Mouse (Mus musculus) liver, embryonic 14.5 days (tissue): ENCODE measurements at regions not wholly inside any gene's neighbourhood (a gene's known extent, or its start where the extent isn't known, plus 50 kb on each side); places are given as distances from the start of the nearest gene placed in this dataset.

ENCODE experiments used
- ATAC-seq: fragments of 200-750 bp; cut with Nextera tagmentation; 2 replicates; pipeline ENCODE4 v1.8.0; 2017; ENCODE audit warnings: moderate number of reproducible peaks, mild to moderate bottlenecking, moderate library complexity; ENCODE audit not compliant: insufficient read depth
- DNase-seq, 3 experiments: peaks; one replicate each; pipeline ENCODE4 v3.0.0-alpha.2; 2012 to 2013; ENCODE audit warnings: low read depth in 3 of 3, low spot score in 3 of 3
- H3K27ac ChIP-seq: fragments of 300-500 bp; sonication (generic); 2 replicates; pipeline ENCODE4 v1.5.1; 2014; ENCODE audit warnings: moderate library complexity, mild to moderate bottlenecking, control low read depth, inconsistent platforms
- H3K27me3 ChIP-seq: fragments of 300-500 bp; sonication (generic); 2 replicates; pipeline ENCODE4 v1.6.1; 2014; ENCODE audit warnings: mild to moderate bottlenecking, low read length, moderate library complexity; ENCODE audit not compliant: control insufficient read depth, insufficient read depth
- H3K36me3 ChIP-seq: fragments of 300-500 bp; sonication (generic); replicated peaks from 2 replicates; pipeline ENCODE4 v1.6.1; 2014; ENCODE audit warnings: low read depth; ENCODE audit not compliant: control insufficient read depth, insufficient read depth
- H3K4me1 ChIP-seq, 2 experiments: fragments of 200-500 bp in 1 of 2; fragments of 300-500 bp in 1 of 2; sonication (generic) in 1 of 2; replicated peaks; 2 replicates each; pipeline ENCODE4 v1.6.1; 2012 to 2014; ENCODE audit warnings: antibody characterized with exemption in 1 of 2, inconsistent platforms in 1 of 2, low read length in 1 of 2; ENCODE audit not compliant: control insufficient read depth in 2 of 2, insufficient read depth in 2 of 2
- H3K4me2 ChIP-seq: fragments of 300-500 bp; sonication (generic); 2 replicates; pipeline ENCODE4 v1.6.1; 2014; ENCODE audit warnings: low read depth, mild to moderate bottlenecking, control low read depth, moderate library complexity
- H3K4me3 ChIP-seq, 2 experiments: fragments of 200-500 bp in 1 of 2; fragments of 300-500 bp in 1 of 2; sonication (generic) in 1 of 2; 2 replicates each; pipeline ENCODE4 v1.5.1; 2012 to 2014; ENCODE audit warnings: low read depth in 2 of 2, low read length in 2 of 2, mild to moderate bottlenecking in 2 of 2, control low read depth in 1 of 2, inconsistent platforms in 1 of 2, moderate library complexity in 1 of 2; ENCODE audit not compliant: insufficient read depth in 1 of 2
- H3K9ac ChIP-seq: fragments of 300-500 bp; sonication (generic); replicated peaks from 2 replicates; pipeline ENCODE4 v1.6.1; 2014; ENCODE audit warnings: mild to moderate bottlenecking, control low read depth, moderate library complexity
- H3K9me3 ChIP-seq: fragments of 300-500 bp; sonication (generic); 2 replicates; pipeline ENCODE4 v1.6.1; 2016; ENCODE audit warnings: low read length, mixed read lengths; ENCODE audit not compliant: control insufficient read depth
- CTCF ChIP-seq: IDR thresholded peaks from 2 replicates; pipeline ENCODE4 v1.5.1; 2016; ENCODE audit warnings: antibody characterized with exemption, low read depth, control low read depth
- EP300 ChIP-seq: IDR thresholded peaks from 2 replicates; pipeline ENCODE4 v1.6.1; 2016; ENCODE audit warnings: antibody characterized with exemption, low read depth
- WGBS: fragments of 180-500 bp; shearing (Covaris S2); extraction: QIAGEN DNeasy Blood & Tissue Kit; methylation state at CpG from one replicate; pipeline ENCODE4 v1.1.7; 2014; ENCODE audit not compliant: insufficient replicate concordance; 5-methylcytosine and 5-hydroxymethylcytosine counted together

DNA sequence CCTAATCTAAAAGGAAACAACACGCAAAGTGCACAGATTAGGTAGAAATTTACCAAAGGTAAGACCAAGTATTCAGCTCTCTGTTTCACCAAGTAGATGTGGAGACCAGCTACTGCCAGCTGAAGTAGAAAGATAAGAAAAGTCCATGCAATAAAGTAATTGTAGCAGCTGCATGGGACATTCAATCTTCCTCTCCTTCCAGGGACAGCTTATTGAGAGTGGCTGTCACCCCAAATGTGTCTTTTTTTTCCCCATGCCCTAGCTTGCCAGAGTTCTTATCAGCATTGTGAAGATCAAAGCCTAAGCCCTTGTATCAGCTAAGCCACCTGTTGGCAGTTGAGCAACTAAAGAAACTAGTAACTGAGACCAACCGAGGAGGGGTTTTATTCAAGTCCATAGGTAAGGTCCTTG, 541.1 kb upstream of the Dmac1 start:
- TF ChIP-seq CTCF (no peak), EP300 (peak; percentile 76)
- peak overlapping the region; percentile 22; the same call in 1 of the 2 replicates for H3K4me2 ChIP-seq
- no peaks in the 10 kb centered on the region for H3K9me3 ChIP-seq
- H3K27ac ChIP-seq = no peak overlapping the region; the same call in 1 of the 2 replicates
- DNase-seq (peak; percentile 14 to 34 (median 30)), ATAC-seq (peak; percentile 83)
- H3K4me3 ChIP-seq = no peak overlapping the region
- no peaks in the 10 kb centered on the region for H3K36me3 ChIP-seq
- WGBS = 6% methylated on average over 2 of the region's 2 CpGs
- H3K4me1 ChIP-seq = peaks cover 0 to 14% of the 10 kb centered on the region in 2 experiments; a peak in 3 of 4 replicates
- no peaks in the 10 kb centered on the region for H3K27me3 ChIP-seq
- no peak overlapping the region for H3K9ac ChIP-seq

DNA sequence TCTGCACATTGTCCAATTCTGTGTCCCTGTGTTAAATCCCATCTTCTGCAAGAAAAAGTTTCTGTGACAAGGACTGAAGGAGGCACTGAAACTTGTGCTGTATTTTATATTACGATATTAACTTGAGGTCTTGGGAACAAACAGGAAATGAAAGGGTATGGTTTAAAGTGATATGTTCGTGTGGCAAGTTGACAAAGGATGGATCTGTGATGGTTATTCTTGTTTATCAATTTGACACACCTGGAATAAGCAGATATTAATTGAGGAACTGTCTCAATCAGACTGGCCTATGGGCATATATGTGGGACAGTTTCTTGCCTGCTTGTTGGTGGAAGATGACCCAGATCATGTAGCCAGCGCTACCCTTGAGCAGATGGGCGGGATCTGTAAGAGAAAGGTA, 537.9 kb upstream of the Dmac1 start:
- H3K9me3 ChIP-seq = no peaks in the 10 kb centered on the region
- ATAC-seq (no peak), DNase-seq (no peak)
- 48% methylated on average over 4 of the region's 4 CpGs for WGBS
- H3K4me2 ChIP-seq = no peak overlapping the region
- peaks cover 0 to 14% of the 10 kb centered on the region in 2 experiments; a peak in 3 of 4 replicates for H3K4me1 ChIP-seq
- TF ChIP-seq CTCF (no peak), EP300 (no peak)
- no peak overlapping the region for H3K27ac ChIP-seq
- H3K36me3 ChIP-seq = no peaks in the 10 kb centered on the region
- no peak overlapping the region for H3K9ac ChIP-seq
- no peak overlapping the region for H3K4me3 ChIP-seq
- H3K27me3 ChIP-seq = no peaks in the 10 kb centered on the region

DNA sequence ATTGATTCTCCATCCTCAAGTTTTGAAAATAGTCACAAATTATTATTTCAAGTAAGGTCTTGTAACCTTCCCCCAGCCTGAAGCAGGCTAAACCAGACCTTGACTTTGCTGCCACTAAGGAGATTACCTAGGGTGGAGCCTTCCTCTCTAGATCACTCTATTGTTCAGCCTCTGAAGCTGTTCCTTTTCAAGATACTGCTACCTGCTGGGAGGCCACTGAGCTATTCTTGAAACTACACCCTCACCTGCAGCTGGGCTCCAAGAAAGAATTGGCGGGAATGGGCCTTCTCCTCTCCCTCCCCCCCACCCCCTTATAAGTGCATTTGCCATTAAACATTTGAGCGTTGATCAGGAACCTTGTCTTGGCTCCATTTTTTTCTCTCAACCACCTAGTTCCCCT, 534.2 kb upstream of the Dmac1 start:
- TF ChIP-seq EP300 (no peak), CTCF (no peak)
- Histone ChIP-seq H3K9me3 (no peaks in the 10 kb centered on the region), H3K27me3 (no peaks in the 10 kb centered on the region), H3K9ac (no peak overlapping the region), H3K27ac (no peak overlapping the region), H3K4me2 (no peak overlapping the region), H3K36me3 (no peaks in the 10 kb centered on the region), H3K4me1 (no peaks in the 10 kb centered on the region), H3K4me3 (no peak overlapping the region)
- no peak for ATAC-seq
- 67% methylated on average over 2 of the region's 2 CpGs for WGBS
- DNase-seq = no peak

DNA sequence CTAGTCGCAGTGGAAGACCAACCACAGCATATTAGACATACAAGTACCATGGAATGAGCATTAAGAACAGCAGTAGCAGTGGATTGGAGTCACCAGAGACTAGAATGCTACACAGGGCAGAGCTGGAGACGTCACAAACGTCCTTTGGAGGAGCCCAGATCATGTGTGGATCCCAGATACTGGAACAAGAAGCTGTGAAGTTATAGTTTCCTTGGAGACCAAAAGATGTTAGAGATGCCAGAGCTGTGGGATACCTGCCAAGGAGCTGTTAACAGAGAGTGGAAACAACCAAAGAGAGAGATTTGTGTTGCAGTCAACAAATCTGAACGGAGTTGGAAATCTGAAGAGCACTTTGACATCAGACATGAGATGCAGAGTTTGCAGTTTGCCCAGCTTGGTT, 523.8 kb upstream of the Dmac1 start:
- Histone ChIP-seq H3K9ac (no peak overlapping the region), H3K27ac (no peak overlapping the region), H3K4me1 (no peaks in the 10 kb centered on the region), H3K9me3 (no peaks in the 10 kb centered on the region), H3K4me3 (no peak overlapping the region), H3K27me3 (no peaks in the 10 kb centered on the region), H3K36me3 (no peaks in the 10 kb centered on the region), H3K4me2 (no peak overlapping the region)
- DNase-seq = no peak
- ATAC-seq = no peak
- 57% methylated on average over 4 of the region's 4 CpGs for WGBS
- TF ChIP-seq EP300 (no peak), CTCF (no peak)

DNA sequence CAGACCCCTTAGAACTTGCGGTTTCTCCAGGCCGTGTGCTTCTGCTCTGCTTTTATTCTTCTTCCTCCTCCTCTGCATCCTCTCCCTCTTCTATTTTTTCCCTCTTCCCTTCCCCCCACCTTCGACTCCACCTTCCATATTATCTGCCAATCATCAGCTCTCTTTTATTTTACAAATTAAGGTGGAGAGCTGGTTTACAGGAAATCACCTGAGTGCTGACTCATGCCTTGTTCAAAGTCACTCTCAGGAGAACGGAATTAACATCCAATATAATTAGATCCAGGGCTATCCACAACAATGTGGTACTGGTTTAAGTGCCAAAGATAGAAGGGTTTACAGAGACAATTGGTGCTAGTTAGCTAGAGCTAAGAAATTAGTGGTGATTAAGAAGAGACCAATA, 523.1 kb upstream of the Dmac1 start:
- no peaks in the 10 kb centered on the region for H3K36me3 ChIP-seq
- WGBS = 65% methylated on average over 4 of the region's 4 CpGs
- no peak overlapping the region for H3K4me3 ChIP-seq
- no peak overlapping the region for H3K4me2 ChIP-seq
- no peak for ATAC-seq
- no peak for TF ChIP-seq CTCF
- no peak for TF ChIP-seq EP300
- no peaks in the 10 kb centered on the region for H3K27me3 ChIP-seq
- no peaks in the 10 kb centered on the region for H3K9me3 ChIP-seq
- no peaks in the 10 kb centered on the region for H3K4me1 ChIP-seq
- no peak overlapping the region for H3K27ac ChIP-seq
- DNase-seq = no peak
- no peak overlapping the region for H3K9ac ChIP-seq
